9 mouse cellular contexts compared by ENCODE assay signal in the genomic region with DNA sequence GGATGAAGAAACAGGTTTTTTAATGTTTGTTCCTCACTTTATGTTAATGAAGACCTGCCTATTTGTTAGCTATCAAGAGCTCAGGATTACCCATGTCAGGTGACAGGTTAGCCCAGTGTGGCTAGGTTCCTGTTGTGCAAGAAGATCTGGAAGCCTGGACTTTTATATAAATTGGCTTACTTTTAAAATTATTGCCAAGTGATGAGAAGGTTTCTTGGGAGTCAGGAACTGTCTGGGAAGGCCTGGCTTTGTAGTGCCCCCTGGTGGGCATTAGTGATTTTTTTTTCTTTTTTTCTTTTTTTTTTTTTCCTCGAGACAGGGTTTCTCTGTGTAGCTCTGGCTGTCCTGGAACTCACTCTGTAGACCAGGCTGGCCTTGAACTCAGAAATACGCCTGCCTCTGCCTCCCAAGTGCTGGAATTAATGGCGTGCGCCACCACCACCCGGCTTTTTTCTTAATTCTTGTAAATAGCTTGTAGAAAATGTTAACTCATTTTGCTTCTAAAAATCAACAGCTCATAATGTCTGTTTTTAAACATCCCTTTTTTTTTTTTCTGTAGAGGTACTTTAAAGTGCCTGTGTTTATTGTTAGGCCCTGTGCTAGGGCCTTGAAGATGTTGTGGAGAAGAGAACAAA. TPM values are rescaled to one million over a fixed set of nuclear protein-coding genes. Genes with fewer than 3 reads are reported as not detected.
A peak's percentile ranks its signal among the peaks of the same experiment; 100 is the strongest.
DNase-seq lines count a peak whose midpoint lies in the region; ATAC-seq and TF ChIP-seq lines count a peak whose summit lies in the region.
"Had no signal": no experiment of that assay in that cellular context is flagged by ENCODE, and none has a peak within 500 bp of the region (broad histone marks: within the 10 kb centered on the region; RNA-seq: fewer than 3 reads in every experiment).

No protein-coding gene starts in this region.

- no peak overlapping the region for H3K9ac ChIP-seq in lung, postnatal 0 days (replicated peaks; ENCODE audit: low read depth)
- H3K9ac ChIP-seq: embryonic facial prominence, embryonic 13.5 days had no signal

- no peaks in the 10 kb centered on the region for H3K9me3 ChIP-seq in lung, postnatal 0 days (ENCODE audit: low read length)
- H3K9me3 ChIP-seq: embryonic facial prominence, embryonic 13.5 days had no signal

- TF ChIP-seq EP300 in lung, postnatal 0 days (IDR thresholded peaks at IDR 0.05) = 0 out of 2 replicates have a peak, but pooled peaks have one; percentile 17

- H3K4me3 ChIP-seq in layer of hippocampus, adult 2 months = no peak overlapping the region
- no peak overlapping the region for H3K4me3 ChIP-seq in lung, postnatal 0 days (ENCODE audit: low read depth, low read length)
- H3K4me3 ChIP-seq in thymus, adult 2 months (ENCODE audit: control insufficient read depth, insufficient read depth, low read length) = no peak overlapping the region
- H3K4me3 ChIP-seq: embryonic facial prominence, embryonic 13.5 days had no signal

- H3K36me3 ChIP-seq in lung, postnatal 0 days (ENCODE audit: insufficient read depth, low read length) = no peaks in the 10 kb centered on the region
- peaks cover 7% of the 10 kb centered on the region for H3K36me3 ChIP-seq in thymus, adult 2 months (ENCODE audit: control insufficient read depth, insufficient read depth, low read length)

- no peaks in the 10 kb centered on the region for H3K27me3 ChIP-seq in lung, postnatal 0 days (replicated peaks; ENCODE audit: insufficient read depth, low read length)
- no peaks in the 10 kb centered on the region for H3K27me3 ChIP-seq in thymus, adult 2 months (ENCODE audit: control insufficient read depth, insufficient read depth, low read length)
- H3K27me3 ChIP-seq: embryonic facial prominence, embryonic 13.5 days had no signal

- WGBS in lung, postnatal 0 days = 79% methylated on average over 4 of the region's 5 CpGs
- 72% methylated on average over 5 of the region's 5 CpGs for WGBS in thymus, adult 2 months

- ATAC-seq in lung, postnatal 0 days = no peak

- H3K4me1 ChIP-seq in lung, postnatal 0 days (ENCODE audit: insufficient read depth, low read depth, low read length) = no peaks in the 10 kb centered on the region
- no peaks in the 10 kb centered on the region for H3K4me1 ChIP-seq in thymus, adult 2 months (replicated peaks; ENCODE audit: control insufficient read depth, insufficient read depth, low read length)

- H3K4me2 ChIP-seq in lung, postnatal 0 days (replicated peaks; ENCODE audit: low read depth, low read length) = no peak overlapping the region
- H3K4me2 ChIP-seq: embryonic facial prominence, embryonic 13.5 days had no signal

- peak; percentile 5 to 36 for DNase-seq in layer of hippocampus, adult 2 months (ENCODE audit: low spot score in 2 of 2)
- DNase-seq in layer of hippocampus, adult 8-10 months (ENCODE audit: low spot score in 2 of 2) = no peak
- DNase-seq in ES-CJ7 (ENCODE audit: low read depth, low spot score) = peak; percentile 19
- peak; percentile 53 for DNase-seq in brain, adult 2 months (ENCODE audit: low read depth, low spot score)
- DNase-seq in lung, postnatal 0 days (ENCODE audit: low spot score) = peak; percentile 62
- DNase-seq in urinary bladder, adult 2 months (ENCODE audit: low spot score) = no peak
- no peak for DNase-seq in thymus, adult 2 months
- no peak for DNase-seq in spleen, postnatal 10 days (ENCODE audit: low spot score in 2 of 2)

- H3K27ac ChIP-seq in layer of hippocampus, adult 2 months = no peak overlapping the region
- H3K27ac ChIP-seq in lung, postnatal 0 days (ENCODE audit: low read length) = no peak overlapping the region
- H3K27ac ChIP-seq in thymus, adult 2 months (ENCODE audit: control insufficient read depth, insufficient read depth, low read length) = no peak overlapping the region
- H3K27ac ChIP-seq: embryonic facial prominence, embryonic 13.5 days had no signal

- TF ChIP-seq POLR2A in thymus, adult 2 months (IDR thresholded peaks at IDR 0.05; ENCODE audit: control insufficient read depth, extremely low read depth, insufficient read depth, low read length, poor library complexity) = no peak

- TF ChIP-seq CTCF in layer of hippocampus, adult 2 months (conservative IDR thresholded peaks at IDR 0.05) = peak; percentile 82
- peak; percentile 73 for TF ChIP-seq CTCF in lung, postnatal 0 days (IDR thresholded peaks at IDR 0.05)
- no peak for TF ChIP-seq CTCF in thymus, adult 2 months (IDR thresholded peaks at IDR 0.05; ENCODE audit: borderline replicate concordance, control insufficient read depth, extremely low read depth, insufficient read depth, low read length, poor library complexity)

RNA-seq across cellular contexts. Expression of a gene that starts 33.5 kb away (rescaled TPM):
- 10 to 100 TPM in 1 of 2 experiments, 1 to 10 TPM in 1; 9.0 to 10.4 TPM for total RNA-seq in layer of hippocampus, adult 2 months (2021)
- 10 to 100 TPM in 2 of 4 experiments, 1 to 10 TPM in 2; 8.9 to 16.6 (median 11.0) TPM for total RNA-seq in layer of hippocampus, adult 8-10 months (2022)
- 0.81 and 0.85 TPM in 2 replicates for polyA plus RNA-seq in lung, postnatal 0 days (2015; fragmentation: Nextera tagmentation; extraction: Ambion mirVana)
- polyA plus RNA-seq in urinary bladder, adult 2 months (2012; rRNA removed) = 28.4 and 28.6 TPM in 2 replicates
- polyA plus RNA-seq in thymus, adult 2 months (2012; rRNA removed) = 5.2 and 6.2 TPM in 2 replicates

RNA-seq across cellular contexts. Expression of a gene that starts 37.6 kb away (rescaled TPM):
- 10 to 100 TPM; 21.1 to 22.5 TPM for total RNA-seq in layer of hippocampus, adult 2 months (2021)
- 10 to 100 TPM; 23.6 to 29.2 (median 24.9) TPM for total RNA-seq in layer of hippocampus, adult 8-10 months (2022)
- polyA plus RNA-seq in lung, postnatal 0 days (2015; fragmentation: Nextera tagmentation; extraction: Ambion mirVana) = 13.2 and 14.2 TPM in 2 replicates
- polyA plus RNA-seq in urinary bladder, adult 2 months (2012; rRNA removed) = 14.2 and 15.7 TPM in 2 replicates
- polyA plus RNA-seq in thymus, adult 2 months (2012; rRNA removed) = 3.5 and 3.8 TPM in 2 replicates

Comparison
In these comparisons a context has a peak if more than half of its experiments do, and no peak if none do; other contexts are left out.
1. DNase-seq: peak in layer of hippocampus, adult 2 months (2 of 2), ES-CJ7 (single experiment), brain, adult 2 months (single experiment) and lung, postnatal 0 days (single experiment); none in layer of hippocampus, adult 8-10 months (0 of 2), urinary bladder, adult 2 months (single experiment), thymus, adult 2 months (single experiment) and spleen, postnatal 10 days (0 of 2).